Mouse (Mus musculus) fat pad, adult 2 months (tissue): Measurements from ENCODE around the gene Ppcs.

Experiments
- DNase-seq: peaks from one replicate; pipeline ENCODE4 v3.0.0-alpha.2; 2011; ENCODE audit warnings: low read depth, low spot score; ENCODE audit errors: extremely low read depth

Ppcs gene

DNA sequence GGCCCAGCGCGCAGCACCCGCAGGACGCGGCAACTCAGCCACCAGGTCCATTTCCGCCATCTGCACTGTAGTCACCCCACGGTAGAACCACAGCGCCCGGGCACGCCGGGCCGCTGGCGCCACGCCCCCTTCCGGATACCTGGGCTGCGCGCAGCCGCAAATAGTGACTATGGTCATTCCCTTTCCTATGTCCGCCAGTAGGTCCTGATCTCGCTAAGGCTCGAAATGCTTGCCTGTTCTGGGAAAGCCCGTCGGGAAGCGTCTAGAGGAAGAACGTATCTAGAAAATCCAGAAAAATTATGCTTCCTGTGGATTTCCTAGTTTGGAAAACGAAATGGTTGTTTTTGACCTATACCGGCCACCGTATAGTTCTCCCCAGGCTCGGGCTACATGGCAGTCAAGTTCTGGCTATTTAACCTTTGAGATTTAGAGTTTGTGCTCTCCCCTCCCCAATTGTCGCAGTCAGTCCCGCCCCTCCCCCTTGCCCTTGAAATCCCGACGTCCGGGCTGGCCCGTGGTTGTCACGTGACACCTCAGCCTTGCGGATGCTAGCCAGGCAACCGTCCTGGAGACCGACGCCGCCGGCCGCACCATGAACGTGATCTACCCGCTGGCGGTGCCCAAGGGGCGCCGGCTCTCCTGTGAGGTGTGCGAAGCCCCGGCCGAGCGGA lies at the start of gene Ppcs, which contains the start of gene Zmynd12:
Ppcs (minus strand) TSS at position 127 of the 671 bp plus-strand sequence.
Zmynd12 (plus strand) TSS at position 521 of the 671 bp plus-strand sequence.
- no peak for DNase-seq

GRCm38 (mm10) chr4:119467720-119468380 lies 45.6 kb upstream of the Ppcs start:
- DNase-seq: peak; percentile 59

GRCm38 (mm10) chr4:119465841-119466240 lies 43.6 kb upstream of the Ppcs start:
- no peak for DNase-seq

DNA sequence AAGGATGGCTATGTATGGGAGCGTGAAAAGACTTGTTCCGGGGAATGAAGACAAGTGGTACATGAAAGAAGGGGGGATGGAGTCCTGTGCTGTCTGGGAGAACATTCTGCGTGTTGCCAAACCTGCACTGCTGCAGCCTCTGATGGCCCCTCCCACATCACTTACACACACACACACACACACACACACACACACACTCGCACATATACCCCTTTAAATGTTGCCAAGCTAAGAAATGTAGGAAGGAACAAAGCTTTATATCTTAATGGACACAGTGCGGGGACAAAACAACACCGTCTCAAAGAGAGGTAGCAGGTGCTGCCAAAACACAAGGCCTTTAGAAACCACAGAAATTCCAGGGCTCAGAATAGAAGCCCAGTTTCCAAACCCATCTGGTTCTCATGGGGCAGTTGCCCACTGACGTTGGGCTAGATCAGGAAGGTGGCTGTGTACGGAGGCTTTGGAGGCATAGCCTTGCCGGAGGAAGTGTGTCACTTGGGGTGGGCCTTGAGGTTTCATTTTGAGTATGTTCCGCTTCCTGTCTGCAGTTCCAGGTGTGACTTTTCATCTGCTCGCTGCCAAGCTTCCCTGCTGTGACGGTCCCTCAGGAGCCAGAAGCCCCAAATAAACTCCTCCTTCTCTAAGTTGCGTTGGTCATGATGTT lies 41.7 kb upstream of the Ppcs start:
- no peak for DNase-seq

- peak; percentile 52 for DNase-seq
These were observed 40.9 kb upstream of the Ppcs start for GRCm38 (mm10) chr4:119462858-119463755.

DNA sequence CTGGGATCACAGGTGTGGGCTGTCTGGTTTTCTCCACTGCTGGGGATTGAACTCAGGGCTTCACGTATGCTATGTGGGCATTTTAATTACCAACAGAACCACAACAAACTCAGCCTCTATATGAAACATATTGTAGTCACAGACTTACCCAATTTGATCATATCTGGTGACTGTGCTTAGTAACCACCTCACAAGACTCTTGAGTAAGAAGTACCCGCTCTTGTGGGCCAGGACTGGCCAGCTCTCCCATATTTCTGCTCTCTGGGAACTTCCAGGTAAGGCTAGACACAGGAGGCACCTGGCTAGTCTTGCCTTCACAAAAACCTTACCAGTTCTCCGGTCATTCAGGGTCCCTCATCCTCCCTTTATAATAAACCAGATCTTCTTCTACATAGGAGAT lies 40.2 kb upstream of the Ppcs start:
- DNase-seq: peak; percentile 40

DNA sequence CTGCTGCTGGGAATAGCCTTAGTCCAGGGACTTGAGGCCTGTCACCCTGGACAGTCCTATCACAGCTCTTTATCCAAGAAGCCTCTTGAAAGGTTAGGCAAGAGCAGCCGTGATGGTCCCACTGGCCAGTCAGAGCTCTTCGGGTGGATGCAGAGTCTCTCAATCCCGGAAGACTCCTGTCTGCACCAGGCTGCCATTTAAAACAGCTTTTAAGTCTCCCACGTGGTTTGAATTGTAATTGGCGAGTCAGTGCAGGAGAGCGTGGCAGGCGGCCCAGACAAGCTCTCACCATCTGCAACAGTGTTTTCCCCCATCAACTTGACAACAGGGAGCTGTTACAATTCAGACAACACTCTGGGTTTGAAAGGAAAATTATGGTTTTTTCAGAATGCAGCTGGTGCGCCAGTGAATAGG lies 38.5 kb upstream of the Ppcs start:
- no peak for DNase-seq

GRCm38 (mm10) chr4:119460296-119460695 lies 38.1 kb upstream of the Ppcs start:
- DNase-seq: no peak

GRCm38 (mm10) chr4:119453533-119453932 lies 31.3 kb upstream of the Ppcs start:
- DNase-seq: no peak

DNA sequence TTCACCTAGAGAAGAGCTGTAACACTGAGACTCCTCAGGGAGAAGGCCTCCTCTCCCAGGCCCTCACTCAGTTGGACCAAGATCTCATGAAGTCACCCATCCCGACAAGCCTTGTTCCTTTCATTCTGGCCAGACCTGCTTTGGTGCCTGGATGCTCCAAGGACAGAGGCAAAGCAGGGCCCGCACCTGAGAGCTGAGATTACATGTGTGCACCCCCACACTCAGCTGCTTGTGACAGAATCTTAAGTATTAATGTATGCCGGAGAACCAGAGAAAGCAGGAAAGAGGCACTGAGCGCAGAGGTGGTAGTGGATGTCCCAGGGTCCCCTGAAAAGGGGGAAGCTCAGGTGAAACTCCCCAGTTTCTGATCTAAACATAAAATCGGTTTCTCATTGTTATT lies 30.9 kb upstream of the Ppcs start:
- DNase-seq: no peak

GRCm38 (mm10) chr4:119450436-119450835 lies 28.2 kb upstream of the Ppcs start:
- no peak for DNase-seq

- DNase-seq: no peak
These were observed 25.6 kb upstream of the Ppcs start for GRCm38 (mm10) chr4:119447786-119448185.

DNA sequence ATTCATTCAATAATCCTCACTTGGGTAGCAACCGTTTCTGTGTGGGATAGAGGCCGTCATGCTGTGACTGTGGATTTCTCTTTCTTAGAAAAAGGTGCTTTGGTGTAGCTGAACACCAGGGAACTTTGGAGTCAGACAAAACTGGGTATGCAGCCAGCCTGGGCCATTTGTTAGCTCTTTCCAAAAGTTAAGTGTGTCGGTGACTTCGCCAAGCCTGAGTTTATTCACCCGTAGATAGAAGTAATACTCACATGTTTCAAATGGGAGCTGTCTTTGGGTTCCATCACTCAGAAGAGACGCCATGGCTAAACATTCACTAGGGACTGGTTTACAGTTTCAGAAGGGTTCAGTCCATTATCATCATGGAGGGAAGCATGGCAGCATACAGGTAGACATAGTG lies 25.0 kb upstream of the Ppcs start:
- DNase-seq: no peak

DNA sequence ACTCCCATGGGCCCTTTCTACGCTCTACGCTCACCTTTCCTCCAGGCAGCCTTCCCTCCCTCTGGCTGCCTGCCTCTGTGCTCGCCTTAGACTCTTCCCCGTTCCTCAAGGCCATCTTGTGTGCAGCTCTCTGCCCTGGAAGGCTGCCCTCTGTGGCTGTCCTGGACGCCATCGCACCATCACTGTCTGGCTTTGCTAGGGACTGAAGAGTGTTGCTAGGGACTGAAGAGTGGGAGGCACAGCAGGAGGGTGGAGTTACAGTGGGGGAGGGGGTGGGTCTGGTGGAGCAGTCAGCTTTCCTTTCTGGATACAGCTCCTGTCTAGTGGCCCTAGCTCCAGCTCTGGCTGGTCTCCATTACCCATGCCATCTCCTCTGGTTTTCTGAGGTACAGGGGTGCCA lies 20.3 kb upstream of the Ppcs start:
- no peak for DNase-seq

- no peak for DNase-seq
These were observed 19.6 kb upstream of the Ppcs start for GRCm38 (mm10) chr4:119441836-119442235.

GRCm38 (mm10) chr4:119437936-119438335 lies 15.7 kb upstream of the Ppcs start:
- DNase-seq: no peak

GRCm38 (mm10) chr4:119430678-119431077 lies 8.5 kb upstream of the Ppcs start:
- no peak for DNase-seq

GRCm38 (mm10) chr4:119427680-119428079 lies 5.5 kb upstream of the Ppcs start:
- no peak for DNase-seq

- DNase-seq: no peak
These were observed 3.4 kb upstream of the Ppcs start for GRCm38 (mm10) chr4:119425601-119426000.

- no peak for DNase-seq
These were observed 2.9 kb upstream of the Ppcs start for GRCm38 (mm10) chr4:119425077-119425476.

- no peak for DNase-seq
These were observed 313 bp downstream of the Ppcs start for GRCm38 (mm10) chr4:119421921-119422293.
